In genomic region chr10:41684548-41684996, GRCm38 (mm10) we compare ENCODE assay signal across 8 mouse cellular contexts. TPM values are rescaled to one million over a fixed set of nuclear protein-coding genes. Genes with fewer than 3 reads are reported as not detected.
A peak's percentile ranks its signal among the peaks of the same experiment; 100 is the strongest.
DNase-seq lines count a peak whose midpoint lies in the region; ATAC-seq and TF ChIP-seq lines count a peak whose summit lies in the region.

No protein-coding gene starts in this region.

- 0 out of 2 replicates have a peak overlapping the region, but pooled peaks have one; percentile 36 for H3K9ac ChIP-seq in intestine, embryonic 16.5 days (ENCODE audit: low read depth, low read length)

- H3K4me3 ChIP-seq in gastrocnemius, adult 2 months = peak overlapping the region; percentile 47
- H3K4me3 ChIP-seq in intestine, embryonic 16.5 days (ENCODE audit: low read length) = peak overlapping the region; percentile 27
- H3K4me3 ChIP-seq in lung, adult 2 months (replicated peaks; ENCODE audit: extremely low read depth, low read depth, low read length) = no peak overlapping the region
- peak overlapping the region; percentile 43 for H3K4me3 ChIP-seq in small intestine, adult 2 months (ENCODE audit: low read depth, low read length)

- H3K4me2 ChIP-seq in intestine, embryonic 16.5 days (ENCODE audit: low read depth, low read length) = peak overlapping the region; percentile 54

- DNase-seq in gastrocnemius, adult 2 months = peak; percentile 66
- DNase-seq in gastrocnemius, postnatal 25 days = no peak
- DNase-seq in embryo, embryonic 11.5 days (ENCODE audit: low read depth, low spot score) = peak; percentile 11
- peak; percentile 25 for DNase-seq in lung, adult 2 months
- no peak for DNase-seq in cerebellum, adult 11 months
- no peak for DNase-seq in layer of hippocampus, postnatal 10 days (ENCODE audit: low spot score in 2 of 2)

- intact Hi-C loops in gastrocnemius, adult 2 months (cut with DNase I) = loop anchor here (10.0 kb wide), 2 partner anchors 250 to 380 kb away; partner anchors contain the start of genes Ak9 and Fig4

- ATAC-seq in intestine, embryonic 16.5 days = peak; percentile 68

- H3K36me3 ChIP-seq in intestine, embryonic 16.5 days (ENCODE audit: control insufficient read depth, insufficient read depth, low read length) = no peaks in the 10 kb centered on the region
- no peaks in the 10 kb centered on the region for H3K36me3 ChIP-seq in small intestine, adult 2 months (ENCODE audit: control insufficient read depth, insufficient read depth, low read length)

- TF ChIP-seq CTCF in gastrocnemius, adult 2 months (IDR thresholded peaks at IDR 0.05) = peak; percentile 54
- TF ChIP-seq CTCF in lung, adult 2 months (IDR thresholded peaks at IDR 0.05; ENCODE audit: insufficient read depth, low read length) = no peak
- TF ChIP-seq CTCF in small intestine, adult 2 months (IDR thresholded peaks at IDR 0.05; ENCODE audit: extremely low read depth, insufficient read length, insufficient replicate concordance, low read depth, low read length) = peak; percentile 31; the same call in 1 of the 2 replicates

- H3K27me3 ChIP-seq in intestine, embryonic 16.5 days (replicated peaks; ENCODE audit: control insufficient read depth, insufficient read depth, low read length) = no peaks in the 10 kb centered on the region
- no peaks in the 10 kb centered on the region for H3K27me3 ChIP-seq in small intestine, adult 2 months (ENCODE audit: control insufficient read depth, insufficient read depth, low read length)

- WGBS in intestine, embryonic 16.5 days = 4% methylated on average over 21 of the region's 21 CpGs
- 2% methylated on average over 21 of the region's 21 CpGs for WGBS in lung, adult 2 months
- 2% methylated on average over 21 of the region's 21 CpGs for WGBS in small intestine, adult 2 months

- no peaks in the 10 kb centered on the region for H3K9me3 ChIP-seq in intestine, embryonic 16.5 days (ENCODE audit: control insufficient read depth, low read length)

- TF ChIP-seq POLR2A in lung, adult 2 months (IDR thresholded peaks at IDR 0.05; ENCODE audit: borderline replicate concordance, extremely low read depth, low read depth, low read length) = no peak
- no peak for TF ChIP-seq POLR2A in small intestine, adult 2 months (IDR thresholded peaks at IDR 0.05; ENCODE audit: low read depth, low read length)

- peak overlapping the region; percentile 77 for H3K27ac ChIP-seq in gastrocnemius, adult 2 months
- H3K27ac ChIP-seq in intestine, embryonic 16.5 days (ENCODE audit: low read length) = no peak overlapping the region
- H3K27ac ChIP-seq in small intestine, adult 2 months (ENCODE audit: insufficient read depth, low read depth, low read length) = no peak overlapping the region

- peaks cover 9% of the 10 kb centered on the region for H3K4me1 ChIP-seq in intestine, embryonic 16.5 days (ENCODE audit: control insufficient read depth, insufficient read depth, low read length)
- no peaks in the 10 kb centered on the region for H3K4me1 ChIP-seq in lung, adult 2 months (ENCODE audit: control insufficient read depth, insufficient read depth, low read length)
- peaks cover 4% of the 10 kb centered on the region; the same call in 1 of the 2 replicates for H3K4me1 ChIP-seq in small intestine, adult 2 months (ENCODE audit: control insufficient read depth, insufficient read depth, insufficient read length, low read length)

RNA-seq across cellular contexts. Expression of gene Ccdc162, which starts 31.9 kb away (rescaled TPM):
- total RNA-seq in gastrocnemius, adult 2 months (2021) = 1 to 10 TPM in 1 of 2 experiments, under 1 TPM in 1; 0.89 to 1.3 TPM
- total RNA-seq in gastrocnemius, postnatal 25 days (2021) = under 1 TPM; 0.33 to 0.59 TPM
- 1.0 and 1.1 TPM in 2 replicates for polyA plus RNA-seq in intestine, embryonic 16.5 days (2015; fragmentation: Nextera tagmentation; extraction: Ambion mirVana)
- 6.2 and 8.5 TPM in 2 replicates for polyA plus RNA-seq in lung, adult 2 months (2012; rRNA removed)
- 0.08 and 0.37 TPM in 2 replicates for polyA plus RNA-seq in small intestine, adult 2 months (2012; rRNA removed)
- 1 to 10 TPM; 1.6 to 2.3 TPM for total RNA-seq in layer of hippocampus, postnatal 10 days (2021)

Comparison
In these comparisons a context has a peak if more than half of its experiments do, and no peak if none do; other contexts are left out.
1. DNase-seq: peak in gastrocnemius, adult 2 months (single experiment), embryo, embryonic 11.5 days (single experiment) and lung, adult 2 months (single experiment); none in gastrocnemius, postnatal 25 days (single experiment), cerebellum, adult 11 months (single experiment) and layer of hippocampus, postnatal 10 days (0 of 2).